Mouse (Mus musculus): ENCODE measurements at regions not wholly inside any gene's neighbourhood (a gene's known extent, or its start where the extent isn't known, plus 50 kb on each side); places are given as distances from the start of the nearest gene placed in this dataset.

- intact Hi-C loops (cut with DNase I): no loop called here
- peak in 1 of 2 experiments; percentile 6 for DNase-seq
Measured at GRCm38 (mm10) chr6:49523184-49523583, 127.8 kb downstream of the Stk31 start.

DNA sequence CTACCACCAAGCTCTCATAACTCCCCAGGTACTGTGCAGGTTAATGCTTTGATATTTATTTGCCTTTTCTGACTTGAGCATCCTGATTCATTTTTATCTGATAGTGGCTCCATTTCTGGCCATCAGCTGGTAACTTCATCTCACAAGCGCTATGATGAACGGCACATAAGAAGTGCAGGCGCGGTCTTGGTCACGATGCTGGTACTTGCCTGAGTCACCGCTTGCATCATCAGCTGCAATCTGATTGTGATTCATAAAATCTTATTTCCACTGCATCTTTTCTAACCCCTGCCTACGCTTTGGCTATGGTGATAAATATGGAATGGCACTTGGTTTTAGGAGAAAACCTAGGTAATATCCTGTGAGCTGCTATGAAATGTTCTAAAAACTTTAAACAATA is 128.3 kb downstream of the Stk31 start:
- intact Hi-C loops (cut with DNase I): no loop called here

GRCm38 (mm10) chr6:49533956-49534355 is 138.6 kb downstream of the Stk31 start:
- intact Hi-C loops (cut with DNase I): no loop called here
- no peak for DNase-seq

More for the DNA sequence above, 128.3 kb downstream of the Stk31 start:
- no peak for DNase-seq

DNA sequence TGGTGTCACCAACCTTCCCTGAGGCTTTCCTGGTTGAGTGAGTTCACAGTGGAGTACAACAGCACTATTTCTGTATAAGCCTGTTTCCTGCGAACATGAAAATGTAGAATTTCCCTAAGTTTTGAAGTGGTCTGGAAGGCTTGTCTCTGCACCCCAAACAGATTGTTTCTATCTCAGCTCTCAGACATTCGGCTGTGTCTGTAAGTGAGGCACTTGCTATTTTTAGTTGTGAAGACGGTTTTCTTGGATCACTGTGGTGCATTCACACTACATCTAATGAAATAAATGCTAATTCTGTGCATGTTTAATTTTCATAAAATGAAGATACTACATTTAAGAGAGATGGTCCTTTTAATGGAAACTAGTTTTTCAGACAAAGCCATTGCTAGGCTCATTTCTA is 139.1 kb downstream of the Stk31 start:
- intact Hi-C loops (cut with DNase I): no loop called here
- no peak for DNase-seq

- intact Hi-C loops (cut with DNase I): no loop called here
- no peak for DNase-seq
Measured at GRCm38 (mm10) chr6:49544946-49545345, 149.5 kb downstream of the Stk31 start.

DNA sequence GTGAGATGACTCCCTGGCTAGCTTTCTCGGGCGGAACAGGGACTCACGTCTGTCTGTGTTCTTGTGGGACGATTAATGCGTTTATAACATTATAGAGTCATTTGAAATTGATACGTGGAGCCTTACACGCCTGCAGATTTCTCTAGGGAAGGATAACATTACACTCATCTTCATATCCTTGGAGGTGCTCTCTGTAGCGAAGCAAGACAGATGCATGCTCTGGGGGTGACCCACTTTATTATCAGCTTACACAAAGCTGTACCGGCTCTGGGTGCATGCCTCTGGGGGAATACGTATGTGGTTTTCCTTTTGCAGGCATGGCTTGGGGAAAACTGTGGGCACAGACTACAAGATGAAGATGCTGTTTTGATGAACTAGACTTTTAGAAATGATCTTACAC is 159.7 kb downstream of the Stk31 start:
- intact Hi-C loops (cut with DNase I): no loop called here
- no peak for DNase-seq

DNA sequence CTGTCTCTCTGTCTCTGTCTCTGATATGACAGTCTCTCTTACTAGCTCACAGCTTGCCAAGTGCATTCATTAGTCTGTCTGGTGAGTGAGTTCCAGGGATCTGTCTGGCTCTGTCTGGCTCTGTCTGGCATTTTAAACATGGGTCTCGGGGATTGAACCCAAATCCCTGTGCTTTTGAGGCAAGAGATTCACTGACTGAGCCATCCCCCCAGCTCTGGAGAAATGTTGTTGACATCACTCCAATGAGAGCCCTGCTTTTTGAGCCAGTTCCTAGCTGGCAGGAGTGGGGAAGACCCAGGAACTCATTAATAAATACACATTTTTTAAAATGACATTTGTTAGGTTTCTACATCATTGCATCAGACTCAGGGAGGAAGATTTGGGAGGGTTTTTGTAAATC is 163.1 kb downstream of the Stk31 start:
- intact Hi-C loops (cut with DNase I): no loop called here
- no peak for DNase-seq

DNA sequence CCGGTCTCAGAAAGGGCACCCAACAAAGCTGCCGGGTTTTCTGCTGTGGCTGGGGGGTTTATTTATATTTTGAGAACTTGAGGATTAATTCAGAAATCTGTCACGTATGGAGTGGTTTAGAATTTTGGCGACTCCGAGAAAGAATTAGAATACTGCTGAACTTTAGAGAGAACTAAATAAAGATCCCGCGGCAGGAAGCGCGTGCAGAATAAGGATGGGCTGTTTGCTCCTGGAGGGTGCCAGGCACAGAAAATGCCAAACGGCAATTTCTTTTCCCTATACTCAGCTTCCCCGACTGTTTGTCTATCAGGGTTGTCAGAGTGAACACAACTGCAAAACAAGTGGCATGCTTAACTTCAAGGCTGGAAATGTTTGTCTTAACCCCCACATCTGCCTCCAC is 163.7 kb downstream of the Stk31 start:
- no peak for DNase-seq
- intact Hi-C loops (cut with DNase I): no loop called here

GRCm38 (mm10) chr6:49578340-49578739 is 182.9 kb downstream of the Stk31 start:
- intact Hi-C loops (cut with DNase I): no loop called here
- DNase-seq: no peak

DNA sequence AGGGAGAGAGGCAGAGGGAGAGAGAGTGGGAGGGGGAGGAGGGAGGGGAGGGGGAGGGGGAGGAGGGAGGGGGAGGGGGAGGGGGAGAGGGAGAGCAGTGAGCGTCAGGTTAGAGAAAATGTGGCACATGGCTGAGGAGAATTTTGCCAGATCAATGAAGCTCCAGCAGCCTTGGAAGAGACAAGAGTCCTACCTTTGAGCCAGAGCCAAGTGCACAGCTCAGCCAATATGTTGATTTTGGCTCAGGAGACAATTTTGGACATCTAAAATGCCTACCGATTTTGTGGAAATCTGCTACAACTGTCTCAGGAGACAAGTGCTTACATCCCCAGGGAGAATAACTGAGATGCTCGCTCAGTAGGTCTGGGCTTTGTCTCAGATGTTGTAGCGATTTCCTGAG is 184.3 kb downstream of the Stk31 start:
- no peak for DNase-seq

GRCm38 (mm10) chr6:49582040-49582707 is 186.8 kb downstream of the Stk31 start:
- no peak for DNase-seq

More for the DNA sequence above, 184.3 kb downstream of the Stk31 start:
- intact Hi-C loops (cut with DNase I): no loop called here

DNA sequence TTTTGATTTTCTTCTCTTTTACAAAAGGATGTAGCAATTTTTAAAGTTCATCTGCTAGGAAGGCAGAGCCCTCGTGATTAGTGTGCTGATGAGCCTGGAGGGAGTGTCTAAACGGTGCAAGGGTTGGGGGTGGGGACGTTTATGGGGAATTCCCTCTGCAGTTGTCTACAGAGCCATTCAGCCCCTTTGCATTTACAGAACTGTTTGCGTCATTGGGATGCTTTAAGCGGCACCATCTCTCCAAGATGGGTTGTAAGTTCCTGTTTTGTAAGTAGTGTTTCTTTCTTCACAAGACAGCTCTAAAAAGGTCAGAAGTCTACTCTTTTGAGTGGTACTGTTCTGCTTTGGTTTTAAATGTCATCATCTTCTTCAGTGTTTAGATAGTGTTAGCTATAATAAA is 191.1 kb downstream of the Stk31 start:
- intact Hi-C loops (cut with DNase I): no loop called here
- no peak for DNase-seq

More at GRCm38 (mm10) chr6:49582040-49582707, 186.8 kb downstream of the Stk31 start:
- intact Hi-C loops (cut with DNase I): no loop called here

DNA sequence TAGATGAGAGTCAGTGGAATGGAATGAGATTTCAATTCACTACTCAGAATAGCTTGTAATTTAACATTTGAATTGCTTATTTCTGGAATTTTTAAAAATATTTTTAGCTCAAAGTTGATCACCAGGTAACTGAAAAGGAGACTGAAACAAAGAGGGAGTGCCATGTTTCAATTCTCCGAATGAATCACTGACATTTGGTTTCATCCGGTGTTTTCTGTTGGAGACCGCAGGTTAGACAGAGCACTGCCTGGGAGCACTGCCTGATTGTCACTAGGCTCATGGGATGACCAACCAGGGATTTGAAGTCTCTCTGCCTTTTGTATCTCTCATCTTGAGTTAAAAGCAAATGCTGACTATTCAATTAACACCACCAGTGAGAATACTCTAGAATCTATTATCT is 193.3 kb downstream of the Stk31 start:
- DNase-seq: no peak
- intact Hi-C loops (cut with DNase I): no loop called here

- intact Hi-C loops (cut with DNase I): no loop called here
- peak; percentile 36 to 63 for DNase-seq
Measured at GRCm38 (mm10) chr6:49590927-49591631, 195.7 kb downstream of the Stk31 start.

GRCm38 (mm10) chr6:49591632-49592000 is 196.2 kb downstream of the Stk31 start:
- intact Hi-C loops (cut with DNase I): no loop called here
- no peak for DNase-seq

GRCm38 (mm10) chr6:49592676-49593075 is 197.3 kb downstream of the Stk31 start:
- intact Hi-C loops (cut with DNase I): no loop called here

DNA sequence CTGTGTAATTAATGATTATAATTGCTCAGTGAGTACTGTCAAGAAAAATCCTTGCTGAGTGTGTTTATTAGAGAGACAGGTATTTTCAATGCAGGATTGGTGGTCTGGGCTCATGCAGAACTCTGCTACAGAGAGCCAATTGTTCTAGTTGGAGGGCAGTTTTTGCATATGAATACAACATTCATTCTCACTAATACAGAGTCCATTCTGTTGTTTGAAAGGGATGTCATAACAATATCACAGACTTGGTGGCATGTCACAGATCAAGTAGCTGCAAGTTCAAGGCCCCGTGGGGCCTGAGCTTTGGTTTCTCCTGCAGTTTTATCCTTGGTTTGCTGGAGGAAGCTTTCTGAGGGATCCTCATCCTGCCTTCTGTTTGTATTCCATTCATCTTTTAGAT is 207.8 kb downstream of the Stk31 start:
- intact Hi-C loops (cut with DNase I): no loop called here
- no peak for DNase-seq

More at GRCm38 (mm10) chr6:49592676-49593075, 197.3 kb downstream of the Stk31 start:
- no peak for DNase-seq

DNA sequence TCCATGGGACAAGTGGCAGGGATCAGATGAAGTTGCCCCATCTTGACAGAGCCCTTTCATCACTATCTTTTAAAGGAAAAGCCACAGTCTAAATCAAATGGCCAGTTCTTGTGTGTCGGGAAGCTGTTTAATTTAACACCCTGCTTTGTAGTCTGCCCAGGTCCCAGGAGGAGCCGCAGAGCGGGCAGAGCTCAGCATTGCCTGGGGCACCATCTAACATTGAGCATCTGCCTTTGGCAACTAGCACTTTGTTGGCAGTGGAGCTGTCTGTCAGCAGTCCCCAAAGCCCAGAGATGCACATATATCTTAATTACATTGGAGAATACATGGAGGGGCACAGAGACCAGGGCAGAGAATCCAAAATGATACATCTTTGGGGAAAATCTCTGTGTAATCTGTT is 208.4 kb downstream of the Stk31 start:
- intact Hi-C loops (cut with DNase I): no loop called here
- DNase-seq: no peak

GRCm38 (mm10) chr6:49606028-49606427 is 210.6 kb downstream of the Stk31 start:
- intact Hi-C loops (cut with DNase I): no loop called here
- no peak for DNase-seq

DNA sequence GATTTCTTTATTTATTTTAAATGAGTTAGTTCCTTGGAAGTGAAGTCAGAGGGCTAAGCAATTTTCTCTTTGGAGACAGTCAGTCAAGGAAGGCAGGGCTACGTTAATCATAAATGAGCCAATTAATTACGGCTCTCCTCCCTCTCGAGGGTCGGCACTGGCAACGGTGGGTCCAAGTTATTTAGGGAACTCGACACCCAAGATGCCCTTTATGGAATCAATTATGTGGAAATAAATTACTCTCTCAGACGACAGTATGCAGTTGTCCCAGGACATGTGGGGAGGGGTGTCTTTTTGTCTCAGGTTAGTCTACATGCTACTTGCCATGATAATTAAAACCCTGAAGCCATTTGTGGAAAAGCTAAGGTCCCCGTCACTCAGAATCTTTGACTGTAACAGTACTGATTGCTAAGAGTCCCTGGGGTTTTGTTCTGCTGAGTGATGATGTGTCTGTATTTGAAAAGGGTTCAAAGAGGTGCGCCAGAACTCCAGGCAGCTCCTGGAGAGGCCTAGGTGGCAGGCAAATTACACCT is 211.3 kb downstream of the Stk31 start:
- intact Hi-C loops (cut with DNase I): no loop called here
- no peak for DNase-seq

DNA sequence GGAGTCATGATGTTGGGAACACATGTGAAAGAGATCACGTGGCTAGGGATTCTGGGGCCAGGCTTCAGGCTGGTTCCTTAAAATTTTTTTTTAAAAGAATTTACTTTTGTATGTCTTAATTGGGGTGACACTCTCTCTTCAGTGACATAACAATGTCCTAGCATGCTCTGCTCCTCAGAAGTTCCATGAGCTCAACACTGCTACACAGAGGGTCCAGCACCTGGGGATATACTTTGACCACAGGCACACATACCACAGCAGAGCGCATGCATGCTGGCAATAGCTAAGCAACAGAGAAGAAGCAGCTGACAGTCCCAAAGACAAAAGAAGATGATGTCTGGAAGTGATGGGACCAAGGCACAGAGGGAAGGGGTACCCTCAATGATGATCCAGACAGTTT is 198.4 kb upstream of the Npy start:
- DNase-seq: no peak
- intact Hi-C loops (cut with DNase I): no loop called here

- intact Hi-C loops (cut with DNase I): no loop called here
Measured at GRCm38 (mm10) chr6:49624564-49624963, 197.9 kb upstream of the Npy start.

More at GRCm38 (mm10) chr6:49624564-49624963, 197.9 kb upstream of the Npy start:
- no peak for DNase-seq
